Comparison of ENCODE assay signal across 26 mouse cellular contexts in genomic region chr19:32884279-32884678, GRCm38 (mm10).
DNase-seq lines count a peak whose midpoint lies in the region; ATAC-seq lines count a peak whose summit lies in the region.
"Had no signal": no experiment of that assay in that cellular context is flagged by ENCODE, and none has a peak within 500 bp of the region (broad histone marks: within the 10 kb centered on the region; RNA-seq: fewer than 3 reads in every experiment).

No protein-coding gene starts in this region.

- H3K4me1 ChIP-seq in limb, embryonic 12.5 days (replicated peaks): peaks cover 37% of the 10 kb centered on the region
- peaks cover 20% of the 10 kb centered on the region for H3K4me1 ChIP-seq in limb, embryonic 10.5 days
- H3K4me1 ChIP-seq in embryonic facial prominence, embryonic 14.5 days (ENCODE audit: control insufficient read depth, insufficient read depth, low read length): peaks cover 32% of the 10 kb centered on the region
- H3K4me1 ChIP-seq: heart, embryonic 12.5 days; intestine, embryonic 15.5 days; liver, embryonic 13.5 days had no signal

- no peak overlapping the region for H3K9ac ChIP-seq in limb, embryonic 12.5 days (replicated peaks)
- H3K9ac ChIP-seq in embryonic facial prominence, embryonic 14.5 days (ENCODE audit: low read depth, low read length): no peak overlapping the region
- H3K9ac ChIP-seq: forebrain, embryonic 12.5 days; heart, embryonic 12.5 days; intestine, embryonic 15.5 days; liver, embryonic 13.5 days; lung, embryonic 15.5 days; midbrain, embryonic 13.5 days; neural tube, embryonic 12.5 days had no signal

- no peaks in the 10 kb centered on the region for H3K36me3 ChIP-seq in limb, embryonic 12.5 days
- H3K36me3 ChIP-seq in limb, embryonic 10.5 days: no peaks in the 10 kb centered on the region
- no peaks in the 10 kb centered on the region for H3K36me3 ChIP-seq in embryonic facial prominence, embryonic 14.5 days (ENCODE audit: control insufficient read depth, insufficient read depth, low read length)
- H3K36me3 ChIP-seq: forebrain, embryonic 12.5 days; heart, embryonic 12.5 days; hindbrain, embryonic 10.5 days; intestine, embryonic 15.5 days; liver, embryonic 13.5 days; lung, embryonic 15.5 days; midbrain, embryonic 13.5 days; neural tube, embryonic 12.5 days had no signal

- no peaks in the 10 kb centered on the region for H3K27me3 ChIP-seq in limb, embryonic 12.5 days
- no peaks in the 10 kb centered on the region for H3K27me3 ChIP-seq in limb, embryonic 10.5 days (ENCODE audit: low read depth, poor library complexity, severe bottlenecking)
- no peaks in the 10 kb centered on the region for H3K27me3 ChIP-seq in embryonic facial prominence, embryonic 14.5 days (replicated peaks; ENCODE audit: control insufficient read depth, insufficient read depth, low read length)
- H3K27me3 ChIP-seq: forebrain, embryonic 12.5 days; heart, embryonic 12.5 days; intestine, embryonic 15.5 days; liver, embryonic 13.5 days; lung, embryonic 15.5 days; neural tube, embryonic 12.5 days had no signal

- no peak overlapping the region for H3K4me3 ChIP-seq in limb, embryonic 12.5 days (replicated peaks)
- H3K4me3 ChIP-seq in limb, embryonic 10.5 days: no peak overlapping the region
- H3K4me3 ChIP-seq in embryonic facial prominence, embryonic 14.5 days (ENCODE audit: low read depth, low read length): no peak overlapping the region
- H3K4me3 ChIP-seq: erythroblast, embryonic 14.5 days; forebrain, embryonic 12.5 days; heart, embryonic 12.5 days; hindbrain, embryonic 10.5 days; intestine, embryonic 15.5 days; liver, embryonic 13.5 days; lung, embryonic 15.5 days; megakaryocyte, embryonic 14.5 days; midbrain, embryonic 13.5 days; neural tube, embryonic 12.5 days had no signal

- H3K9me3 ChIP-seq in limb, embryonic 12.5 days: no peaks in the 10 kb centered on the region
- H3K9me3 ChIP-seq in limb, embryonic 10.5 days (replicated peaks): no peaks in the 10 kb centered on the region
- H3K9me3 ChIP-seq in embryonic facial prominence, embryonic 14.5 days (ENCODE audit: control insufficient read depth, low read length): peaks cover 4% of the 10 kb centered on the region; the same call in 1 of the 2 replicates
- H3K9me3 ChIP-seq: forebrain, embryonic 12.5 days; hindbrain, embryonic 10.5 days; intestine, embryonic 15.5 days; liver, embryonic 13.5 days; lung, embryonic 15.5 days; midbrain, embryonic 13.5 days; neural tube, embryonic 12.5 days had no signal

- no peak for DNase-seq in limb, embryonic 10.5 days (ENCODE audit: low spot score)
- peak; percentile 47 for DNase-seq in ZHBTc4 (ENCODE audit: low read depth, low spot score)
- DNase-seq in embryonic facial prominence, embryonic 14.5 days (ENCODE audit: low spot score): peak; percentile 63
- peak; percentile 43 for DNase-seq in lung, postnatal 25 days (ENCODE audit: low spot score)
- no peak for DNase-seq in right cerebral cortex, postnatal 14 days
- DNase-seq: adrenal gland, postnatal 10 days; cerebellum, adult 8-10 months; gastrocnemius, postnatal 36 days; heart, postnatal 10 days; kidney, adult 9 months; kidney, postnatal 14 days; liver, embryonic 13.5 days; retina, postnatal 1 day; thymus, postnatal 25 days had no signal

- WGBS in limb, embryonic 12.5 days: 61% methylated on average over 3 of the region's 3 CpGs
- WGBS in limb, embryonic 10.5 days: 84% methylated on average over 3 of the region's 3 CpGs
- WGBS in embryonic facial prominence, embryonic 14.5 days: 41% methylated on average over 3 of the region's 3 CpGs

- no peak for ATAC-seq in limb, embryonic 12.5 days (ENCODE audit: insufficient number of reproducible peaks, insufficient read depth, low FRiP score, low TSS enrichment, low read depth)
- ATAC-seq in embryonic facial prominence, embryonic 14.5 days (ENCODE audit: low read depth): peak; percentile 38; the same call in 1 of the 2 replicates
- ATAC-seq in monocyte, adult 5-6 weeks (replicated peaks; ENCODE audit: insufficient number of reproducible peaks, low FRiP score, low TSS enrichment, poor library complexity, severe bottlenecking): no peak
- ATAC-seq: hindbrain, embryonic 16.5 days; intestine, embryonic 15.5 days; midbrain, embryonic 13.5 days had no signal

- H3K4me2 ChIP-seq in limb, embryonic 12.5 days: no peak overlapping the region
- 0 out of 2 replicates have a peak overlapping the region, but pooled peaks have one; percentile 18 for H3K4me2 ChIP-seq in embryonic facial prominence, embryonic 14.5 days (ENCODE audit: low read depth, low read length)
- H3K4me2 ChIP-seq: forebrain, embryonic 12.5 days; heart, embryonic 12.5 days; intestine, embryonic 15.5 days; liver, embryonic 13.5 days; lung, embryonic 15.5 days; midbrain, embryonic 13.5 days; neural tube, embryonic 12.5 days had no signal

- peak overlapping the region; percentile 62; the same call in 1 of the 2 replicates for H3K27ac ChIP-seq in limb, embryonic 12.5 days
- no peak overlapping the region for H3K27ac ChIP-seq in limb, embryonic 10.5 days
- H3K27ac ChIP-seq in embryonic facial prominence, embryonic 14.5 days (replicated peaks; ENCODE audit: low read depth, low read length): peak overlapping the region; percentile 40; the same call in 1 of the 2 replicates
- H3K27ac ChIP-seq: forebrain, embryonic 12.5 days; hindbrain, embryonic 10.5 days; intestine, embryonic 15.5 days; liver, embryonic 13.5 days; lung, embryonic 15.5 days; midbrain, embryonic 13.5 days; neural tube, embryonic 12.5 days had no signal

Comparison
In these comparisons a context has a peak if more than half of its experiments do, and no peak if none do; other contexts are left out.
1. DNase-seq: peak in ZHBTc4 (single experiment), embryonic facial prominence, embryonic 14.5 days (single experiment) and lung, postnatal 25 days (single experiment); none in limb, embryonic 10.5 days (single experiment) and right cerebral cortex, postnatal 14 days (single experiment).